Mouse (Mus musculus) kidney, postnatal 14 days (tissue): ENCODE data around the gene Slc52a3.

ENCODE experiments used
- DNase-seq: peaks from one replicate; pipeline ENCODE4 v3.0.0; 2022; ENCODE audit warnings: mixed read lengths

The Slc52a3 gene

GRCm38 (mm10) chr2:152048981-152049441, 52.7 kb downstream of the Slc52a3 start:
- DNase-seq, result no peak

DNA sequence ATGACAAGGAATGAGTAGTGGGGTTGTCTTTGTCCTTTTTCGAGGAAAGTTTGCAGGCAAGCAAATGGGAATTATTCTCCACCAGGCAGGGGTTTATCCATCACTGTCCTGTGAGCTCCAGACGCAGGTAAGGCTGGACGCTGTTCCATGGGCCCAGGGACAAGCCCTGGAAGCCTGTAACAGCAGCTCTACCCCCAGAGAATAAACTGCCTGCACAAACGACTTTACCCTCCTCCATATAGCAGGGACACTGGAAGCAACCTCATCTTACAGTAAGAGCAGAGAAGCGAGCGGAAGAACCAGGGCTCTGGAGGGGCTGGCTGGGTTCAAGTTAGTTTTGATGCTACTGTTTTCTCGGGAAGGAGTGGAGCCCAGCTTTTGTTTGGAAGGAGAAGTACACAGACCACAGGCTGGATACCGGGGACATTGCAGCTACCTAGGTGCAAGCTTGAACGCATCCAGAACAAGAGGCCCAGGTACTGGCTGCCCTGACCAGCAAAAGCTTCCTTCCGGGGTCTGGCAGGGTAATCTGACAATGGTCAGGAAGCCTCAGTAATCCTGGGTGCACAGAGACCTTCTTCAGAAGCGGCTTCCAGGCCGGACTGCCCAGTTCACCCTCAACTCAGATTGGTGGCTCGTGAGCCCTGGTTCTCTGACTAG, 53.4 kb downstream of the Slc52a3 start:
- no peak for DNase-seq

DNA sequence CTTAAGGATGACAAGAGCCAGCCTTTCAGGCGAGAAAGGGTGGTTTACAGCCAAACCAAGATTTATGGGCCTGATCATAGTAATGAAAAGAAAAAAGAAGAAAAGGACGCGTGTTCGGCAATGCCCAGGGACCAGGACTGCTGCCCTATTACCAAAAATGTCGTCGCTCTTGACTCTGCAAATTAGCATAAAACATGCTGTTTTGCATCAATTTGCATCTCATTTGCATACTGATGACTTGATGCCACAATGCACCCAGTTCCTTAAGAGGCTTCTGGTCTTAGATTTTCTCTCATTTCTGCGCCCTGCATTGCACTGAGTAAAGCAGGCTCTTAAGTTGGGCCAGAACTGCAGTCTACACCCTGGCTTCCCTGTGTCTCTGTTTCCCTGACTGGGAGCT, 54.0 kb downstream of the Slc52a3 start:
- no peak for DNase-seq

DNA sequence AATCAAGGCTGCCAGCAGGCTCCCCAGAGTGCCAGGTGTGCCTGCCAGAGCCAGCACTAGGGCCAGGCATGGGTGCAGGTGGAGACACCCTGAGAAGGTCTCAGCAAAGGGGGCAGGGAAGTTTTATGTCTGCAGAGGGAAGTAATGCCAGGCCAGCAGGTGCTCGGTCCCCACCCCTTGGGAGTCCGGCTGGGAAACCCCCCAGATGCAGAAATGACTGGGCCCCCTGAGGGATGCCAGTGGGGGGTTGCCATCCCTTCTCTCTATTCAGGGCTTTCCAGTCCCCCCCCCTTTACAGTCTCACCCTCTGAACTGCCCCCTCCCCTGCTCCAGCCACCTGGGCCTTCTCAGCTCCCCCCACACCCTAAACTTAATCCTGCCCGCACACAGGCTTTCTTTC, 55.7 kb downstream of the Slc52a3 start:
- no peak for DNase-seq

DNA sequence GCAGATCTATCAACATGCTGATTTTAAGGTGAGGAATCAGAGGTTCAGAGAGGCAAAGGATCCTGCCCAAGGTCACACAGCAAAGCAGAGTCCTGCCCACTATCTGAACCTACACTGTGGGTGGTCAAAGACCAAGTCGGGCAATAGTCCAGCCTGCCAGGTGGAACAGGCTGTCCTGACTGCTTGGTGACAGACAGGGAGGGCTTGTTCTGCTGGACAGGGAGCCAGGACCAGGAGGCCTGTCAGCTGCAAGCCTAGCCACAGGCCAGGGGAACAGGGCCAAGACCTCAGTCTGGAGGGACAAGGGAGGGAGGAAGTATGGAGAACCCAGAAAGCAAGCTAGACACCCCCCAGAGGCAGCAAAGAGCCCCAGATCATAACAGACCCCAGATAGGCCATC, 59.1 kb downstream of the Slc52a3 start:
- DNase-seq, result no peak

DNA sequence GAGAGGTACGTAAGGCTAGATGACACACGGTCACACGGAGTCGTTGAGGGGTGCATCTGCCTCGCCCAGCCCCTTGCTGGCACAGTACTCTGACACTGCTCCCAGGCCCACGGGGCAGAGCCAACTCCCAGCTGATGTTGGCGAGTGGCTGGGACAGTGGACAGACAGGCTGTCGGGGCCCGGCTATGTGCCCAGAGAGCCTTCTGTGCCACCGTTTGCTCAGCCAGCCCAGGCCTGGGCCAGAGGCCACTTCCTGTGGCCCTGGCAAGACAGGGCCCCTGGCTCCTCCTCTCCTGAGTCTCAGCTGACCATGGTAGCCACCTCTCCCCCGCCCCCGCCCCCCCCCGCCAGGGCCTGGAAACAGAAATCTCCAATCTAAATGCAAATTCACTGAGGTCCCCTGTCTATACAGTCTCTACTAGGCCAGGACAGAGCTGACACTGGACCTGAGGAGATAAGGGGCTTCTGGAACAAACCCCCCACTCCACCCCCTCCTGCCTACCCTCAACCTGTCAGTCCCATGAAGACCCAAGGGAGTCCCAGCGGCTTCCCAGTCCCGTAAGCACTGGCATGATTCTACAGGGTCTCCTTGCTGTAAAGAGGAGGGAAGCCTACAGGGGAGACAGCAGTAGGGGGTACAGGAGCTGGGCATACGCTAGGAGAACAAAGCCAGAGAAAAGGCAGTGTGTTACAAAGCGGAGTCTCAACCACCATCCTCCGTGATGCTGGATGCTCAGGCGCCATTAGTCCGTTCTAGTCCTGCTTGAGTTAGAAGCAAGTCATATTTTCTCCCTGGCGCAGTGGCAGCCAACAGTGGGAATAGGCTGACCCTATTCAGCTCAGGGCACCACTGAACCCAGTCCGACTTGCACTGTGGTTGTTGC, 60.3 kb downstream of the Slc52a3 start:
- no peak for DNase-seq

DNA sequence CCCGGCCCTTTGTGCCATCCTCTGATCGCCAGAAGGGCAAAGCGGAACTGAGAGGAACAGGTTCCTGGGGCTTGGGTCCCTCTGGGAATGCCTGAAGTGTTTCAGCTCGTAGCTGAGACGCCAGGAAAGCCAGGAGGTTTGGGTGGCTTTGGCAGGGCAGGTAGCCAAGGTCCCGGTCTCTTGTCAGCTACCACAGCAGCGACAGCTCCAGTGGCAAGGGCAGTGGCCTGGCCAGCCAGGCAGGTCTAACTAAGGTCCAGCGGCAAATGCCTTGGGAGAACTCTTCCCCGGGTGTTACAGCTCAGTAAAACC, 60.9 kb downstream of the Slc52a3 start:
- DNase-seq, result no peak
